Mouse (Mus musculus) hindlimb bud, embryonic 11.5 days (tissue): ENCODE results near the gene 1700007K13Rik.

Source experiments
- DNase-seq: peaks from one replicate; pipeline ENCODE4 v3.0.0-alpha.2; 2012; ENCODE audit warnings: low read depth, low spot score; ENCODE audit errors: extremely low spot score

Gene 1700007K13Rik

DNA sequence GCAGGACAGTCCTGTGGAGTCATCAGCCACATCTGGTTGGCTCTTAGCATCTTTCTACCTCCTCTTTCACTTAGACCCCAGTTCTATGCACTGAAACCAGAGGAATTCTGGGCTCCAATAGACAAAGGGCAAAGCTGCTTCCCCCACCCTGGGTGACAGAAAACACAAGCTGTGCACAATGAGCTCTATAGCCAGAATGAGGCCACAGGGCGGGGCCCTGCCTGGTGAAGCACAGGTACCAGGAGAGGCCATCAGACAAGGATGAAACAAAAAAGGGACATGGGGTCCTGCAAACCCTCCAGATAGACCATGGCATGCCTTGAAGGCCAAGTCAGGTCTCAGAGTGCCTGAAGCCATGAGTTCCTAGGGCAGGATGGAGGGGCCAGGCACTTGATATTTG, 49.6 kb downstream of the 1700007K13Rik start:
- no peak for DNase-seq

DNA sequence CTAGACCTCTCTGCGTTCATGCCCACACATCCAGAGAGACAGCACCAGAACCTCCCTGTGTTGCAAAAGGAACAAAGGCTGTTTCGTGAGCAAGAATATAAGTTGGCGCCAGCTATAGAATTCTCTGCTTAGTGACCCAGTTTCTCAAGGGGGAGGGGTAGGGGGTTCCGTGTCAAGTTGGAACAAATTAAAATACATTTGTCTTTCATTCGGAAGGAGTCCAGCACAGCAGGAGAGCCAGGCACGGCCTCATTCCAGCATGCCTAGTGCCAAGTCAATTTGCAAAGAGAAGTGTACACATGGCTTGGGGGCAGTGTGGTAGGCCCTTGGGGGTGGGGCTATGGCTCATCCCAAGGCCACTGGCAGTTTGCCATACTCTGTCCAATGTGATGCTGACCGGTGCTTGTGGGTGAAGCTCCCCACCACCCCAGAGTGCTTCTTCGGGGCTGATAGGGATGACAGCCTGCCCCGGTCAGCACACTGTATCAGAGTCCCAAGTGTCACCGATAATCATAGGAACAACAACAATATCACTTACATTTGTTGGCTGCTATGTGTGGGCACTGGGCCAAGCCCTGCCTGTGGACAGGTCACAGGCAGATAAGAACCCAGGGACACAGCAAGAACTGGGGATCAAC, 50.6 kb downstream of the 1700007K13Rik start:
- DNase-seq, result no peak

DNA sequence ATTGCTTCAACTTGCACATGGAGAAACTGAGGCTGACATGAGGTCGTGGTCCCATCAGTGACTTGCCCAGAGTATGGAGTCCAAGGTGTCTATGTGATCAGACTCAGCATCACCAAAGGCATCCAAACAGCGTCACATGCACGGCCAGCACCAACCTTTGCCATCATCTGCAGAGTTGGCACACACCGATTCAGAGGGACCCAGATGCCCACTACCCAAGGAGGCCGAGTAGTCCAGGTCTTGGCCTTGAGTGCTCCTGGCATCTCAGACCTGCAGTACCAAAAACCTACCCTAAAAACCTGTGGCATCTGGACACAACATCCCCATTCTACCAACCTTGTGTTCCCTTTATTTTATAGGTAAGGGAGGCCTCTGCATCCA, 51.4 kb downstream of the 1700007K13Rik start:
- no peak for DNase-seq

DNA sequence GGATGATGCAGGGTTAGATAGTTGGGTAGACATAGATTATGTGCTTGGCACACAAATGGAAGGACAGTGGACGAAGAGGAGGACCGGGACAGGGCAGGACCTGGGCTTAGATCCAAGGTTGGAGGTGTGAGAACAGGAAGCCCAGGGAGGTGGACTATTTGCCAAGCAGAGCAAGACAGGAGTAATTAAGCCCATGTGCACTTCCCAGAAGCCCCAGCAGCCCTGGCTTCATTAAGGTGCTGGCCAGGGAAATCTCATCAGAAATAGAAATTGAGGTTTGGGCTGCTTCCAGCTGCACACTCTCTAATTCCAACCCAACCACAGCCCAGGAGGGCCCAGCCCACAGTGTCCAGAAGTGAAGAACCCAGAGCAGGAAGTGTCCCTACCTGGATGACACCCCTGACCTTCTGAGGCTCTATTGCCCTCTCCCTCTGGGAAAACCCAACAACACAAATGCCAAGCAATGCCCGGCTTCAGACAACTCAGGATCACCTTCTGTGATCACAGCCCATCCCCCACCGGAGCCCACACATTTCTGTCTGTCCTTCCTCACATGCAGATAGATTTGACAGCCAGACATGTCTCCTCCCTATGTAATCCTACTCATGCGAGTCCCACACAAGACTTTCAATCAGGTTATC, 51.9 kb downstream of the 1700007K13Rik start:
- DNase-seq, result no peak

DNA sequence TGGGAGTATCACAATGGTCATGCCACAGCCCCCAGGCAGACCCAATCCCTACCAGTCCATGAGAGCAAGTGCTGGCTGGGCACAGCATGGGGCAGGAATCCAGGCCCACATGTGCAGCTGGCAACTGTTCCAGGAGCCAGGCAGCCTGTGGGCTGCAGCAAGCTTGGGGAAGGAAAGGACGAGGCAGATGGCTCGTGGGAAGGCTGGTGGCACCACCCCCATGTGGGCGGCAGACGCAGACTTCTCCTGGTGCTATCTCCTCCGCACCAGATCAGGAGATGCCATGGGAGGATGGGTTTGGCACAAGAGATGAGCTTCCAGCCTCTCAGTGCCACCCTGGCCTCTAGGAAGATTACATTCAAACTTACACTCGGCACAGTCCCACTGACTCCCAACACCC, 53.2 kb downstream of the 1700007K13Rik start:
- DNase-seq, result no peak
